Mouse (Mus musculus): Measurements from ENCODE around the gene Cpa4.

DNA sequence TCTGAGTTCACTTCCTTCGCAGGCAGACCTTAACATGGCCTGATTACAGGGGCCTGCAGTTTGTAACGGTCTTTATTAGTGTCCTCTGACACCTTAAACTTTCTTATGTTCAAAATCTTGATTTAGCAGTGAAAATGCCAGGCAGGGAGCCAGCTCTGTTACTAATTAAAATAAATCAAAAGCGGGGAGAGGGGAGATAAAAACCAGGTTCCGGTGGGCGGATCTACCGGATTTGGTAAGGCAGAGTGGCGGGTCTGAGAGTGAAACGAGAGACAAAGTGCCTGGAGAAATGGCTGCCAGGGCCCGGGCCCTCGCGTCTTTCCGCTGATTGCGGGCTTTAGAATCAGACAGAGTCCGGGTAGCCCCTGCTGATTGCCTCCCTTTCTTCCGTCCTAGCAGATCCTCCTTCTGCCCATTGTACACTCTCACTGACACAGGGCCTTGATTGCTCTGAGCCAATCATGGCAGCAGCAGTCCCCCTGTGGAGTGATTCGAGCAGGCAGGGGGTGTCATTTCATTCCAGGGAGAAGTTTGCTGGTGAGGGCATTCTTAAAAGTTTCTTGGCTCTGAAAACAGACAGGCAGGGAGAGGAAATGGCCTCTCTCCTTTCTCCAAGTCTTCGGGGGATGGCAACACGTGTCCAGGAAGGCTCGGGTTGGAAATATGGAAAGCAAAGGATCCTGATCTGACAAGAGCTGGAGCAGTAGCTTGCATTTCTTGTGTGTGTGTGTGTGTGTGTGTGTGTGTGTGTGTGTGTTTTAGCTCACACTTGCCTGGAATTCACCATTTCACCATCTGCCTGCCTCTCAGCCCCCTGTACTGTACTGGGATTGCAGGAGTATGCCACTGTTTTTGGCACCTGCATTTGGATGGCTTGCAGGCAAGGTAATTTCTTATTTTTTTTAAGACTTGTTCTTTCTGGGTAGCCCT lies 41.3 kb upstream of the Cpa4 start:
- TF ChIP-seq MYOD1 (IDR thresholded peaks at IDR 0.05; ENCODE audit: control insufficient read depth, insufficient read length, low read depth): no peak
- no peak for TF ChIP-seq MAX (IDR thresholded peaks at IDR 0.05)
- no peak for TF ChIP-seq USF1 (IDR thresholded peaks at IDR 0.05; ENCODE audit: low read depth)
- TF ChIP-seq CTCF (IDR thresholded peaks at IDR 0.05; ENCODE audit: control insufficient read depth, insufficient read depth, insufficient read length): no peak
- no peak for TF ChIP-seq MYOG (IDR thresholded peaks at IDR 0.05; ENCODE audit: control insufficient read depth, extremely low read depth, insufficient read length)
- TF ChIP-seq FOSL1 (IDR thresholded peaks at IDR 0.05; ENCODE audit: insufficient read depth, low read length, poor library complexity, severe bottlenecking): no peak
- TF ChIP-seq CEBPB (IDR thresholded peaks at IDR 0.05; ENCODE audit: low read depth): no peak
